Mouse (Mus musculus) cerebellum, adult 9-10 months (tissue): Measurements from ENCODE around the gene Ap3b1.

ENCODE experiments used
- DNase-seq: peaks from one replicate; pipeline ENCODE4 v3.0.0; 2022

Ap3b1 gene

GRCm38 (mm10) chr13:94599718-94600117 lies 241.0 kb downstream of the Ap3b1 start:
- DNase-seq, result no peak

- no peak for DNase-seq
These were observed 248.5 kb downstream of the Ap3b1 start for GRCm38 (mm10) chr13:94607035-94607860.

GRCm38 (mm10) chr13:94607861-94608223 lies 249.1 kb downstream of the Ap3b1 start:
- DNase-seq, result no peak

- no peak for DNase-seq
These were observed 249.7 kb downstream of the Ap3b1 start for GRCm38 (mm10) chr13:94608420-94608831.

- no peak for DNase-seq
These were observed 250.2 kb downstream of the Ap3b1 start for GRCm38 (mm10) chr13:94608947-94609346.
